Mouse (Mus musculus): ENCODE data around the gene Ccdc160.

DNA sequence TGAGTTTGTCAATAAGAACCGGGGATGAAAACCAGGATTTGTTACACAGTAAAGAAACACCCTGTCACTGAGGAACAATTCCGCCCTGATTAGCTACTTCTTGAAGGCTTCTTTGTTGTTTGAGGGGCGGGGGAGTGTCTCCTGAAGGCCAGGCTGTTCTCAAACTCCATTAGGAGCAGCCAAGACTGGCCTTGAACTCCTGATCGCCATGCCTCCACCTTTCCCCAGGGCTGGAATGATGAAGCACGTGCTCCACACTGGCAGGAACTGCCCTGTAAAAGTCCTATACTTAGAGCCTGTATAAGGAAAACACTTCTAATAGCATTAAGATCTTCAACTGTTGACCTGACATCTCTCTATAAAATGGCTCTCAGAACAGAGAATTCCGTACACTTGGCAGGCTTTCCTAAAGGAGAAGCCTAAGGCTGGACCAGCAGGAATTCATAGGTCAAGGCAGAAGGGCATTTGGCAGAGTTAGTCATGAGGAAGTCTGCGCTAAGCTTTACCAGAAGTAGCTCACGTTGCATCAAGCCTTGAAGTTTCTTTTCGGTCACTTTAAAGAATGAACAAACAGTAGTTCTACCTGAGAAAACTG is 6.1 kb downstream of the Ccdc160 start:
- no peak for TF ChIP-seq CTCF (conservative IDR thresholded peaks at IDR 0.05 in 1 of 2, IDR thresholded peaks at IDR 0.05 in 1 of 2; ENCODE audit: low read depth in 2 of 2, low read length in 2 of 2)
- no peak for TF ChIP-seq POLR2A (IDR thresholded peaks at IDR 0.05; ENCODE audit: low read depth, low read length)
- TF ChIP-seq EP300 (IDR thresholded peaks at IDR 0.05; ENCODE audit: low read length): no peak
- TF ChIP-seq MAX (IDR thresholded peaks at IDR 0.05; ENCODE audit: low read length): no peak
